Mouse (Mus musculus) embryonic facial prominence, embryonic 15.5 days (tissue): ENCODE results near the gene Rnf217. TPM values are rescaled to one million over a fixed set of nuclear protein-coding genes. Genes with fewer than 3 reads are reported as not detected.

Experiments
- ATAC-seq: fragments of 200-750 bp; cut with Nextera tagmentation; 2 replicates; pipeline ENCODE4 v1.8.0; 2017; ENCODE audit warnings: low read depth, moderate TSS enrichment; ENCODE audit not compliant: insufficient number of reproducible peaks, low FRiP score, low TSS enrichment
- H3K27ac ChIP-seq: fragments of 300-500 bp; sonication (generic); replicated peaks from 2 replicates; pipeline ENCODE4 v1.5.1; 2015; ENCODE audit warnings: mild to moderate bottlenecking, inconsistent platforms
- H3K27me3 ChIP-seq: fragments of 300-500 bp; sonication (generic); 2 replicates; pipeline ENCODE4 v1.6.1; 2015; ENCODE audit warnings: inconsistent platforms
- H3K36me3 ChIP-seq: fragments of 300-500 bp; sonication (generic); 2 replicates; pipeline ENCODE4 v1.6.1; 2015; ENCODE audit warnings: mild to moderate bottlenecking, inconsistent platforms
- H3K4me1 ChIP-seq: fragments of 300-500 bp; sonication (generic); 2 replicates; pipeline ENCODE4 v1.6.1; 2015; ENCODE audit warnings: inconsistent platforms
- H3K4me2 ChIP-seq: fragments of 300-500 bp; sonication (generic); replicated peaks from 2 replicates; pipeline ENCODE4 v1.6.1; 2015; ENCODE audit warnings: mild to moderate bottlenecking, inconsistent platforms
- H3K4me3 ChIP-seq: fragments of 300-500 bp; sonication (generic); replicated peaks from 2 replicates; pipeline ENCODE4 v1.5.1; 2015; ENCODE audit warnings: mild to moderate bottlenecking, inconsistent platforms
- H3K9ac ChIP-seq: fragments of 300-500 bp; sonication (generic); 2 replicates; pipeline ENCODE4 v1.6.1; 2015; ENCODE audit warnings: inconsistent platforms
- H3K9me3 ChIP-seq: fragments of 300-500 bp; sonication (generic); replicated peaks from 2 replicates; pipeline ENCODE4 v1.6.1; 2016; ENCODE audit warnings: inconsistent platforms
- WGBS: fragments of 180-500 bp; shearing (Covaris S2); methylation state at CpG from one replicate; pipeline ENCODE4 v1.1.7; 2015; 5-methylcytosine and 5-hydroxymethylcytosine counted together
- polyA plus RNA-seq: library from polyadenylated mRNA; unstranded; fragments of >200 nt; fragmentation: Nextera tagmentation; extraction: Ambion mirVana; gene quantifications from 2 replicates; pipeline ENCODE4 v1.2.1, GENCODE M21; 2015

The Rnf217 gene
- polyA plus RNA-seq, 1 experiment from 2014 or later: 1.9 TPM

DNA sequence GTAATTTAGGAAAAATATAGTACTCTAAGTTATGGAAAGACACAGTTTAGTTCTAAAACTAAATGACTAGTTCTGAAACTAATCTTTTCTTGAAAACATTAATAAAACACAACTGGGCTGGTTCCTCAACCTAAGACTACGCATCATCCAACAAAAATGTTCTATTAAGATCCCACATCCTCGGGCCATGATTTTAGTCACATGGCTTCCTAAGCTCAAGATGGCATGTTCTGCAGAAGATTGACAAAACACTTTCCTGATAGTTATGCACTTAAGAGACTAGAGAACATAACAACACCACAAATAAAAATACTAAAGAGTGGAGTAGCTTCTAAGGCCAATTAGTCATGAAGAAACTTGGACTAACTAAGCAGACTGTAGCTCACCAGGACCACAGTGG is 76.2 kb downstream of the Rnf217 start:
- Histone ChIP-seq H3K9ac (no peak overlapping the region), H3K36me3 (0 out of 2 replicates have a peak, but pooled peaks cover 2% of the 10 kb centered on the region), H3K4me1 (0 out of 2 replicates have a peak, but pooled peaks cover 4% of the 10 kb centered on the region), H3K9me3 (no peaks in the 10 kb centered on the region), H3K27me3 (no peaks in the 10 kb centered on the region), H3K4me3 (no peak overlapping the region), H3K27ac (peak overlapping the region; percentile 40; the same call in 1 of the 2 replicates), H3K4me2 (no peak overlapping the region)
- no peak for ATAC-seq
- 62% methylated on average over 2 of the region's 2 CpGs for WGBS

- Histone ChIP-seq H3K9me3 (no peaks in the 10 kb centered on the region), H3K4me2 (no peak overlapping the region), H3K27ac (no peak overlapping the region), H3K27me3 (no peaks in the 10 kb centered on the region), H3K4me3 (no peak overlapping the region), H3K4me1 (no peaks in the 10 kb centered on the region), H3K36me3 (no peaks in the 10 kb centered on the region), H3K9ac (no peak overlapping the region)
- ATAC-seq: no peak
- WGBS: 38% methylated on average over 6 of the region's 6 CpGs
Observed at GRCm38 (mm10) chr10:31528297-31528984, 80.5 kb downstream of the Rnf217 start.

- H3K9me3 ChIP-seq: no peaks in the 10 kb centered on the region
- no peak overlapping the region for H3K4me2 ChIP-seq
- no peaks in the 10 kb centered on the region for H3K27me3 ChIP-seq
- no peak overlapping the region for H3K9ac ChIP-seq
- no peak overlapping the region for H3K27ac ChIP-seq
- H3K4me1 ChIP-seq: no peaks in the 10 kb centered on the region
- H3K36me3 ChIP-seq: no peaks in the 10 kb centered on the region
- 83% methylated on average over 3 of the region's 3 CpGs for WGBS
- H3K4me3 ChIP-seq: no peak overlapping the region
- ATAC-seq: no peak
Observed at GRCm38 (mm10) chr10:31525705-31526104, 83.3 kb downstream of the Rnf217 start.

DNA sequence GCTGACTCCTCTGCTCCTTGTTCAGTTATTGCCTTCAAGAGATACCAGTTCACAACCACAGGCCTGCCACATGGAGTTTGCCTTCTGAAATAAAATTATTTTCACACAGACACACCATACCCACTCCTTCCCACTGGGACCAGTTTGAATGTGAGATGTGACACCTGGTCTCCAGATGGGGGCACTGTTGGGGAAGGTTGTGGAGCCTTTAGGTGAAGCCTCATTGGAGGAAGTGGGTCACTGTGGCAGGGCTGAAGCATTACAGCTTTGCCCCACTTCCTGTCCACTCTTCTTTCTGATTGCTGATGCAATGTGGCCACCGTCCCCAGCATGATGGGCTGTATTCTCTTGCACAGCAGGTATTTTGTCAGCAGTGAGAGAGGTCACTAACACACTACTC is 89.6 kb downstream of the Rnf217 start:
- H3K4me1 ChIP-seq: no peaks in the 10 kb centered on the region
- 70% methylated on average over 1 of the region's 1 CpGs for WGBS

GRCm38 (mm10) chr10:31518210-31518609 is 90.8 kb downstream of the Rnf217 start:
- Histone ChIP-seq H3K4me1 (no peaks in the 10 kb centered on the region), H3K36me3 (peaks cover 4% of the 10 kb centered on the region; the same call in 1 of the 2 replicates), H3K9ac (no peak overlapping the region), H3K27ac (no peak overlapping the region), H3K27me3 (no peaks in the 10 kb centered on the region), H3K4me3 (no peak overlapping the region), H3K4me2 (no peak overlapping the region), H3K9me3 (no peaks in the 10 kb centered on the region)
- no peak for ATAC-seq
- 93% methylated on average over 4 of the region's 4 CpGs for WGBS

More for the DNA sequence above, 89.6 kb downstream of the Rnf217 start:
- no peak overlapping the region for H3K27ac ChIP-seq
- no peak overlapping the region for H3K4me3 ChIP-seq
- no peak for ATAC-seq
- no peak overlapping the region for H3K4me2 ChIP-seq
- no peaks in the 10 kb centered on the region for H3K9me3 ChIP-seq
- no peaks in the 10 kb centered on the region for H3K27me3 ChIP-seq
- H3K9ac ChIP-seq: no peak overlapping the region
- peaks cover 4% of the 10 kb centered on the region; the same call in 1 of the 2 replicates for H3K36me3 ChIP-seq

GRCm38 (mm10) chr10:31517192-31517591 is 91.8 kb downstream of the Rnf217 start:
- no peak for ATAC-seq
- no peak overlapping the region for H3K4me2 ChIP-seq
- no peak overlapping the region for H3K27ac ChIP-seq
- peaks cover 4% of the 10 kb centered on the region; the same call in 1 of the 2 replicates for H3K36me3 ChIP-seq
- WGBS: 84% methylated on average over 4 of the region's 4 CpGs
- H3K9ac ChIP-seq: no peak overlapping the region
- no peaks in the 10 kb centered on the region for H3K4me1 ChIP-seq
- no peaks in the 10 kb centered on the region for H3K9me3 ChIP-seq
- H3K27me3 ChIP-seq: no peaks in the 10 kb centered on the region
- H3K4me3 ChIP-seq: no peak overlapping the region

GRCm38 (mm10) chr10:31515897-31516296 is 93.1 kb downstream of the Rnf217 start:
- H3K4me3 ChIP-seq: no peak overlapping the region
- ATAC-seq: no peak
- peaks cover 4% of the 10 kb centered on the region; the same call in 1 of the 2 replicates for H3K36me3 ChIP-seq
- no peaks in the 10 kb centered on the region for H3K27me3 ChIP-seq
- no peak overlapping the region for H3K27ac ChIP-seq
- no peaks in the 10 kb centered on the region for H3K4me1 ChIP-seq
- H3K9me3 ChIP-seq: no peaks in the 10 kb centered on the region
- no peak overlapping the region for H3K4me2 ChIP-seq
- WGBS: 75% methylated on average over 1 of the region's 1 CpGs
- H3K9ac ChIP-seq: no peak overlapping the region

- Histone ChIP-seq H3K36me3 (peaks cover 6% of the 10 kb centered on the region; the same call in 1 of the 2 replicates), H3K4me1 (no peaks in the 10 kb centered on the region), H3K27ac (no peak overlapping the region), H3K4me2 (no peak overlapping the region), H3K9me3 (no peaks in the 10 kb centered on the region), H3K9ac (no peak overlapping the region), H3K4me3 (no peak overlapping the region), H3K27me3 (no peaks in the 10 kb centered on the region)
- ATAC-seq: no peak
- WGBS: 62% methylated on average over 3 of the region's 3 CpGs
Observed at GRCm38 (mm10) chr10:31504134-31504551, 104.8 kb downstream of the Rnf217 start.

DNA sequence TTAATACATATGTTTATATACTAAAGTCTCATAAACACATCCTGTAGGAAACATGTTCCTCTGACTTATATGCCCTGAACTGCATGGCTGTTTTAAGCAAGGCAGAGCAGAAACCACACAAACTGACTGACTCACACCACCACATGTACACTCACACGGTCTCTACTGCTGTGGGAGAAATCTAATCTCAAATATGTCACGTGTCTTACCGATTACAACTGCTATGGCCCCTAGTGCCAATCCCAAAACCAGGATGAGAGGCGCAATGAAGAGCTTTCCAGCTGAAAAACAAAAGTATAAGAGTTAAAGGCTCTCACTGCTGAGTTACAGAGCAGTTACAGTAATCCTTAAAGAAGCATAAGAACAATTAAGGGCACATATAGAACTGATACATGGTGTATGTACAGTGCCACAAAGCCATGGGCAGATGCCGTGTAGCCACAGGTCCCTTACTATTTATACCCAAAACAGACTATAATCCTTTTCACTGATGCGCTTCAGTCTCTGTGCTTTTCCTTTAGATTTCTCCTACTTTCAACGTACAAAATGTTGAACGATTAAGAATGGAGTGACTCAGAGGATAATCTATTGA is 105.3 kb downstream of the Rnf217 start:
- H3K27me3 ChIP-seq: no peaks in the 10 kb centered on the region
- H3K4me3 ChIP-seq: no peak overlapping the region
- no peak for ATAC-seq
- peaks cover 6% of the 10 kb centered on the region; the same call in 1 of the 2 replicates for H3K36me3 ChIP-seq
- no peak overlapping the region for H3K27ac ChIP-seq
- no peak overlapping the region for H3K4me2 ChIP-seq
- H3K9ac ChIP-seq: no peak overlapping the region
- H3K4me1 ChIP-seq: no peaks in the 10 kb centered on the region
- WGBS: 84% methylated on average over 8 of the region's 8 CpGs
- H3K9me3 ChIP-seq: no peaks in the 10 kb centered on the region

GRCm38 (mm10) chr10:31501644-31502043 is 107.3 kb downstream of the Rnf217 start:
- 70% methylated on average over 5 of the region's 5 CpGs for WGBS
- Histone ChIP-seq H3K4me1 (no peaks in the 10 kb centered on the region), H3K27ac (no peak overlapping the region), H3K9me3 (no peaks in the 10 kb centered on the region), H3K27me3 (no peaks in the 10 kb centered on the region), H3K36me3 (peaks cover 4% of the 10 kb centered on the region; the same call in 1 of the 2 replicates), H3K4me2 (no peak overlapping the region), H3K4me3 (no peak overlapping the region), H3K9ac (no peak overlapping the region)
- ATAC-seq: no peak

DNA sequence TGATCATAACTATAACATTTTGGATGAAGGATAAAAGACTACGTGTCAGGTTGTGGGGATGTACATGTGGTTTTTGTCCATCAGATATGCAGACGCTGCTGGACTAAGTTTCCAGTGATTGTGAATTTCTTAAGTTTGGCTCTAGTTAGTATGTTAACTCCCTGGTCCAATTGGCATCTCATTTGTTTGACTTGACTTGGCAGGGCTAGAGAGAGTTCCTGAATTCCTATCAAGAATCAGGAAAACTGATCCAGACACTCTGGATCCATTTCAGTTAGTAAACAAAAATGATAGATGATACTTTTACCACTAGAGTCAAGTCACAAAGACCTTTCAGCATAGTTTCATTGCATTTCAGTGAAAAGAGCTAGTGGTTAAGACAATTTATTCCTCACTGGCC is 112.1 kb downstream of the Rnf217 start:
- Histone ChIP-seq H3K4me1 (no peaks in the 10 kb centered on the region), H3K27me3 (no peaks in the 10 kb centered on the region), H3K4me3 (no peak overlapping the region), H3K27ac (no peak overlapping the region), H3K4me2 (no peak overlapping the region), H3K36me3 (no peaks in the 10 kb centered on the region), H3K9ac (no peak overlapping the region), H3K9me3 (no peaks in the 10 kb centered on the region)
- ATAC-seq: no peak
- WGBS: 68% methylated on average over 2 of the region's 2 CpGs
